Mouse (Mus musculus) kidney, adult 11 months (tissue): ENCODE measurements around the gene Gm5129.
A peak's percentile ranks its signal among the peaks of the same experiment; 100 is the strongest.

Experiments used
- DNase-seq: peaks from one replicate; pipeline ENCODE4 v3.0.0; 2022

Gm5129 gene

GRCm38 (mm10) chr5:29721159-29721558 is 14.6 kb downstream of the Gm5129 start:
- no peak for DNase-seq

GRCm38 (mm10) chr5:29712906-29713305 is 22.8 kb downstream of the Gm5129 start:
- no peak for DNase-seq

- DNase-seq: no peak
These were observed 24.1 kb downstream of the Gm5129 start for GRCm38 (mm10) chr5:29711631-29712030.

- no peak for DNase-seq
These were observed 27.5 kb downstream of the Gm5129 start for GRCm38 (mm10) chr5:29708258-29708657.

GRCm38 (mm10) chr5:29707241-29707640 is 28.5 kb downstream of the Gm5129 start:
- no peak for DNase-seq

GRCm38 (mm10) chr5:29699520-29700202 is 36.1 kb downstream of the Gm5129 start:
- DNase-seq: no peak

GRCm38 (mm10) chr5:29698493-29698892 is 37.2 kb downstream of the Gm5129 start:
- DNase-seq: peak; percentile 50

- no peak for DNase-seq
These were observed 47.4 kb downstream of the Gm5129 start for GRCm38 (mm10) chr5:29688352-29688751.

- no peak for DNase-seq
These were observed 48.1 kb downstream of the Gm5129 start for GRCm38 (mm10) chr5:29687671-29688070.
